Mouse (Mus musculus) kidney, embryonic 16.5 days (tissue): ENCODE results near the gene Npas4. TPM values are rescaled to one million over a fixed set of nuclear protein-coding genes. Genes with fewer than 3 reads are reported as not detected.

ENCODE experiments used
- ATAC-seq: fragments of 200-750 bp; cut with Nextera tagmentation; 2 replicates; pipeline ENCODE4 v1.8.0; 2017; ENCODE audit warnings: moderate TSS enrichment; ENCODE audit not compliant: low FRiP score, low TSS enrichment
- H3K27ac ChIP-seq: fragments of 300-500 bp; sonication (generic); 2 replicates; pipeline ENCODE4 v1.5.1; 2014; ENCODE audit warnings: low read length
- H3K27me3 ChIP-seq: fragments of 300-500 bp; sonication (generic); 2 replicates; pipeline ENCODE4 v1.6.1; 2014; ENCODE audit warnings: low read length, control low read depth, mixed read lengths; ENCODE audit not compliant: insufficient read depth
- H3K36me3 ChIP-seq: fragments of 300-500 bp; sonication (generic); 2 replicates; pipeline ENCODE4 v1.6.1; 2014; ENCODE audit warnings: low read length, control low read depth, mixed read lengths; ENCODE audit not compliant: insufficient read depth
- H3K4me1 ChIP-seq: fragments of 300-500 bp; sonication (generic); 2 replicates; pipeline ENCODE4 v1.6.1; 2014; ENCODE audit warnings: low read length, control low read depth, mixed read lengths; ENCODE audit not compliant: insufficient read depth
- H3K4me2 ChIP-seq: fragments of 300-500 bp; sonication (generic); replicated peaks from 2 replicates; pipeline ENCODE4 v1.6.1; 2014; ENCODE audit warnings: low read depth, low read length
- H3K4me3 ChIP-seq: fragments of 300-500 bp; sonication (generic); 2 replicates; pipeline ENCODE4 v1.5.1; 2014; ENCODE audit warnings: mild to moderate bottlenecking, low read length
- H3K9ac ChIP-seq: fragments of 300-500 bp; sonication (generic); replicated peaks from 2 replicates; pipeline ENCODE4 v1.6.1; 2014; ENCODE audit warnings: low read length
- H3K9me3 ChIP-seq: fragments of 300-500 bp; sonication (generic); 2 replicates; pipeline ENCODE4 v1.6.1; 2016; ENCODE audit warnings: low read length, control low read depth
- WGBS: fragments of 180-500 bp; shearing (Covaris S2); extraction: QIAGEN DNeasy Blood & Tissue Kit; methylation state at CpG from one replicate; pipeline ENCODE4 v1.1.7; 2014; 5-methylcytosine and 5-hydroxymethylcytosine counted together
- polyA plus RNA-seq: library from polyadenylated mRNA; unstranded; fragments of >200 nt; fragmentation: Nextera tagmentation; extraction: Ambion mirVana; gene quantifications from 2 replicates; pipeline ENCODE4 v1.2.1, GENCODE M21; 2015

The Npas4 gene
- polyA plus RNA-seq, 1 experiment from 2014 or later: not detected

GRCm38 (mm10) chr19:4999445-5000140 lies 9.5 kb upstream of the Npas4 start:
- WGBS: 73% methylated on average over 6 of the region's 6 CpGs
- Histone ChIP-seq H3K9ac (no peak overlapping the region), H3K4me2 (no peak overlapping the region)

GRCm38 (mm10) chr19:4994043-4994442 lies 3.9 kb upstream of the Npas4 start:
- no peak overlapping the region for H3K4me3 ChIP-seq
- H3K4me2 ChIP-seq: no peak overlapping the region
- WGBS: 64% methylated on average over 5 of the region's 5 CpGs
- no peaks in the 10 kb centered on the region for H3K9me3 ChIP-seq
- no peaks in the 10 kb centered on the region for H3K4me1 ChIP-seq
- H3K36me3 ChIP-seq: no peaks in the 10 kb centered on the region
- peaks cover 36% of the 10 kb centered on the region for H3K27me3 ChIP-seq
- no peak for ATAC-seq
- no peak overlapping the region for H3K27ac ChIP-seq
- H3K9ac ChIP-seq: no peak overlapping the region

More at GRCm38 (mm10) chr19:4999445-5000140, 9.5 kb upstream of the Npas4 start:
- H3K27ac ChIP-seq: no peak overlapping the region
- no peaks in the 10 kb centered on the region for H3K9me3 ChIP-seq
- no peak overlapping the region for H3K4me3 ChIP-seq
- H3K4me1 ChIP-seq: peaks cover 9% of the 10 kb centered on the region; the same call in 1 of the 2 replicates
- H3K27me3 ChIP-seq: no peaks in the 10 kb centered on the region; the same call in 1 of the 2 replicates
- no peak for ATAC-seq
- H3K36me3 ChIP-seq: no peaks in the 10 kb centered on the region

GRCm38 (mm10) chr19:4992904-4993303 lies 2.8 kb upstream of the Npas4 start:
- Histone ChIP-seq H3K4me3 (no peak overlapping the region), H3K9ac (no peak overlapping the region), H3K36me3 (no peaks in the 10 kb centered on the region), H3K4me2 (no peak overlapping the region), H3K4me1 (no peaks in the 10 kb centered on the region), H3K27me3 (peaks cover 36% of the 10 kb centered on the region), H3K9me3 (no peaks in the 10 kb centered on the region), H3K27ac (no peak overlapping the region)
- WGBS: 0% methylated on average over 9 of the region's 9 CpGs
- no peak for ATAC-seq

GRCm38 (mm10) chr19:4992371-4992770 lies 2.3 kb upstream of the Npas4 start:
- Histone ChIP-seq H3K27ac (no peak overlapping the region), H3K9ac (no peak overlapping the region), H3K27me3 (peaks cover 36% of the 10 kb centered on the region), H3K4me2 (no peak overlapping the region), H3K36me3 (no peaks in the 10 kb centered on the region), H3K4me3 (no peak overlapping the region), H3K4me1 (no peaks in the 10 kb centered on the region), H3K9me3 (no peaks in the 10 kb centered on the region)
- no peak for ATAC-seq
- WGBS: 17% methylated on average over 8 of the region's 8 CpGs

GRCm38 (mm10) chr19:4990716-4991115 lies 600 bp upstream of the Npas4 start:
- Histone ChIP-seq H3K4me3 (no peak overlapping the region), H3K27me3 (peaks cover 36% of the 10 kb centered on the region), H3K4me1 (no peaks in the 10 kb centered on the region), H3K27ac (no peak overlapping the region), H3K9ac (no peak overlapping the region), H3K9me3 (no peaks in the 10 kb centered on the region), H3K36me3 (no peaks in the 10 kb centered on the region), H3K4me2 (no peak overlapping the region)
- no peak for ATAC-seq
- 2% methylated on average over 21 of the region's 22 CpGs for WGBS

GRCm38 (mm10) chr19:4989434-4990255 lies 471 bp downstream of the Npas4 start:
- Histone ChIP-seq H3K27me3 (peaks cover 44% of the 10 kb centered on the region), H3K27ac (no peak overlapping the region), H3K4me1 (no peaks in the 10 kb centered on the region), H3K9me3 (no peaks in the 10 kb centered on the region), H3K9ac (no peak overlapping the region), H3K36me3 (no peaks in the 10 kb centered on the region), H3K4me2 (no peak overlapping the region), H3K4me3 (no peak overlapping the region)
- ATAC-seq: no peak
- WGBS: 19% methylated on average over 47 of the region's 47 CpGs

- peaks cover 50% of the 10 kb centered on the region for H3K27me3 ChIP-seq
- no peaks in the 10 kb centered on the region for H3K36me3 ChIP-seq
- no peaks in the 10 kb centered on the region for H3K9me3 ChIP-seq
- ATAC-seq: 0 out of 2 replicates have a peak, but pooled peaks have one; percentile 31
- 3% methylated on average over 13 of the region's 13 CpGs for WGBS
- no peaks in the 10 kb centered on the region for H3K4me1 ChIP-seq
- no peak overlapping the region for H3K4me3 ChIP-seq
- H3K4me2 ChIP-seq: no peak overlapping the region
- no peak overlapping the region for H3K9ac ChIP-seq
- H3K27ac ChIP-seq: no peak overlapping the region
Observed at GRCm38 (mm10) chr19:4989013-4989412, 1.1 kb downstream of the Npas4 start.

- H3K4me1 ChIP-seq: no peaks in the 10 kb centered on the region
- H3K27ac ChIP-seq: no peak overlapping the region
- no peaks in the 10 kb centered on the region for H3K9me3 ChIP-seq
- H3K27me3 ChIP-seq: peaks cover 20% of the 10 kb centered on the region
- no peak overlapping the region for H3K4me2 ChIP-seq
- no peak overlapping the region for H3K9ac ChIP-seq
- H3K4me3 ChIP-seq: no peak overlapping the region
- no peaks in the 10 kb centered on the region for H3K36me3 ChIP-seq
- ATAC-seq: no peak
Observed at GRCm38 (mm10) chr19:4981767-4982166, 8.3 kb downstream of the Npas4 start.

- no peak for ATAC-seq
Observed at GRCm38 (mm10) chr19:4968236-4968635, 21.9 kb downstream of the Npas4 start.

More at GRCm38 (mm10) chr19:4968236-4968635, 21.9 kb downstream of the Npas4 start:
- H3K9me3 ChIP-seq: no peaks in the 10 kb centered on the region
- H3K27ac ChIP-seq: no peak overlapping the region
- no peak overlapping the region for H3K4me3 ChIP-seq
- no peaks in the 10 kb centered on the region for H3K27me3 ChIP-seq
- H3K36me3 ChIP-seq: peaks cover 25% of the 10 kb centered on the region
- WGBS: 78% methylated on average over 2 of the region's 2 CpGs
- no peak overlapping the region for H3K4me2 ChIP-seq
- H3K9ac ChIP-seq: no peak overlapping the region
- H3K4me1 ChIP-seq: peaks cover 1% of the 10 kb centered on the region; the same call in 1 of the 2 replicates
